Mouse (Mus musculus) cerebellum, adult 9-10 months (tissue): ENCODE measurements around the gene Mttp.
"Not testable (repeated sequence)": the region's sequence is repeated elsewhere in the genome, so short reads cannot be mapped to it uniquely, and the experiment has no call there.

Experiments used
- DNase-seq: peaks from one replicate; pipeline ENCODE4 v3.0.0; 2022

Mttp gene

GRCm38 (mm10) chr3:138144642-138145171, at the start of gene Mttp:
TSS of gene Mttp (minus strand) at chr3:138144968.
- peak; percentile 93 for DNase-seq

GRCm38 (mm10) chr3:138193683-138194302, 49.0 kb upstream of the Mttp start, which contains the start of gene 4930579F01Rik:
TSS of gene 4930579F01Rik (minus strand) at chr3:138193825.
- DNase-seq = no peak

GRCm38 (mm10) chr3:138192260-138192659, 47.5 kb upstream of the Mttp start:
- no peak for DNase-seq

- DNase-seq = no peak
Observed at GRCm38 (mm10) chr3:138185995-138186930, 41.5 kb upstream of the Mttp start.

- no peak for DNase-seq
Observed at GRCm38 (mm10) chr3:138185290-138185689, 40.5 kb upstream of the Mttp start.

GRCm38 (mm10) chr3:138183371-138183770, 38.6 kb upstream of the Mttp start:
- DNase-seq = no peak

GRCm38 (mm10) chr3:138182019-138182418, 37.3 kb upstream of the Mttp start:
- DNase-seq = no peak

GRCm38 (mm10) chr3:138175551-138175950, 30.8 kb upstream of the Mttp start:
- no peak for DNase-seq

- DNase-seq = no peak
Observed at GRCm38 (mm10) chr3:138173291-138173690, 28.5 kb upstream of the Mttp start.

GRCm38 (mm10) chr3:138162553-138163183, 17.9 kb upstream of the Mttp start:
- no peak for DNase-seq

GRCm38 (mm10) chr3:138161623-138162022, 16.9 kb upstream of the Mttp start:
- DNase-seq = no peak

- DNase-seq = no peak
Observed at GRCm38 (mm10) chr3:138156651-138157050, 11.9 kb upstream of the Mttp start.

- no peak for DNase-seq
Observed at GRCm38 (mm10) chr3:138155062-138155461, 10.3 kb upstream of the Mttp start.

GRCm38 (mm10) chr3:138148811-138149210, 4.0 kb upstream of the Mttp start:
- DNase-seq = no peak

- DNase-seq = peak; percentile 54
Observed at GRCm38 (mm10) chr3:138144060-138144641, 617 bp downstream of the Mttp start.

- DNase-seq = peak; percentile 99
Observed at GRCm38 (mm10) chr3:138143315-138144059, 1.3 kb downstream of the Mttp start, which contains the start of gene Trmt10a. TSS of gene Trmt10a (plus strand) at chr3:138143448.

GRCm38 (mm10) chr3:138142733-138143314, 1.9 kb downstream of the Mttp start:
- DNase-seq = no peak

- peak; percentile 48 for DNase-seq
Observed at GRCm38 (mm10) chr3:138142052-138142732, 2.6 kb downstream of the Mttp start.

- DNase-seq = no peak
Observed at GRCm38 (mm10) chr3:138139663-138140062, 5.1 kb downstream of the Mttp start.

- not testable (repeated sequence) for DNase-seq
Observed at GRCm38 (mm10) chr3:138138146-138138545, 6.6 kb downstream of the Mttp start.

- DNase-seq = no peak
Observed at GRCm38 (mm10) chr3:138134528-138134927, 10.2 kb downstream of the Mttp start.
